Mouse (Mus musculus) gastrocnemius, postnatal 14 days (tissue): ENCODE results near the gene Rbm46. TPM values are rescaled to one million over a fixed set of nuclear protein-coding genes. Genes with fewer than 3 reads are reported as not detected.

Source experiments
- DNase-seq: peaks from one replicate; pipeline ENCODE4 v3.0.0; 2021; ENCODE audit warnings: mixed read lengths
- intact Hi-C: fragments of 180-260 bp; cut with DNase I; formaldehyde crosslinking; loops from one replicate; pipeline ENCODE4 v1.15.1; 2025; ENCODE audit warnings: low total_unique reads
- total RNA-seq, 2 experiments: library from RNA; stranded (reverse); gene quantifications; 2 replicates each; pipeline ENCODE4 v1.2.3; 2021

Rbm46 gene
- total RNA-seq, 2 experiments from 2014 or later = 0.41 to 0.82 TPM

GRCm38 (mm10) chr3:82799735-82800469 lies 76.4 kb downstream of the Rbm46 start:
- intact Hi-C loops = no loop called here
- no peak for DNase-seq

GRCm38 (mm10) chr3:82793656-82794055 lies 82.6 kb downstream of the Rbm46 start:
- no peak for DNase-seq
- intact Hi-C loops = no loop called here

GRCm38 (mm10) chr3:82791663-82792062 lies 84.6 kb downstream of the Rbm46 start:
- intact Hi-C loops = no loop called here
- no peak for DNase-seq

Other genes with a start within 250 kb of the Rbm46 start
- under 1 TPM; 0.07 to 0.10 TPM for gene Lrat, start 27.5 kb upstream of the Rbm46 start, total RNA-seq
- gene Fgg, start 131.2 kb upstream of the Rbm46 start, total RNA-seq = not detected
- not detected for gene Fga, start 149.6 kb upstream of the Rbm46 start, total RNA-seq
- gene Fgb, start 173.4 kb upstream of the Rbm46 start, total RNA-seq = not detected
- 10 to 100 TPM; 24.9 to 25.2 TPM for gene Plrg1, start 179.0 kb upstream of the Rbm46 start, total RNA-seq